Mouse (Mus musculus) forelimb bud, embryonic 11.5 days (tissue): Measurements from ENCODE around the gene Ucn.

Experiments
- DNase-seq: peaks from one replicate; pipeline ENCODE4 v3.0.0-alpha.2; 2012; ENCODE audit warnings: low read depth, low spot score

Ucn gene

DNA sequence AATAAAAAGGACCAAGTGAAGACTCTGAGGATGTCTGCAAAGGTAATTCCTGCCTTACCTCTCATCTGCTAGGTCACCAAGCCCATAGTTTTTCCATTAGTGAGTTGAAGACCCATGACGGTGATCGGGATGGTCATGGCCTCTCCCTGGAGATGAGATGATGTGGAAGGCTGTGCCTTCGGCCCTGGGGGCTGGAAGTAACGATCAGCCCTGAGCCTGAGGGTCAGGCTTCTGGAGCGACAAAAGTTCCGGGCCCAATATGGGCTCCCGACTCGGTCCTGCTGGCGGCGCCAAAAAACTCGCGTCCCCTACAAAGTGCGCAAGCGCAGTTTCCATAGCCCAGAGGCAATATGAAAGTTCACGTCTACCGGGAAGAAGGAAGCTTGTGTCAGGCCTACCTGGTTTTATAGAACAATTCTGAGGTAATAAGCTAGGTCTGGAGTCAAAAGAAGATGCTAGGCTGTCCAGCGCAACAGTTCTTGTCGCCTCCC is 30.6 kb downstream of the Ucn start, which contains the start of gene Slc30a3:
Gene Slc30a3, minus strand, starts transcription at position 238 of the 491 bp plus-strand sequence.
- no peak for DNase-seq

DNA sequence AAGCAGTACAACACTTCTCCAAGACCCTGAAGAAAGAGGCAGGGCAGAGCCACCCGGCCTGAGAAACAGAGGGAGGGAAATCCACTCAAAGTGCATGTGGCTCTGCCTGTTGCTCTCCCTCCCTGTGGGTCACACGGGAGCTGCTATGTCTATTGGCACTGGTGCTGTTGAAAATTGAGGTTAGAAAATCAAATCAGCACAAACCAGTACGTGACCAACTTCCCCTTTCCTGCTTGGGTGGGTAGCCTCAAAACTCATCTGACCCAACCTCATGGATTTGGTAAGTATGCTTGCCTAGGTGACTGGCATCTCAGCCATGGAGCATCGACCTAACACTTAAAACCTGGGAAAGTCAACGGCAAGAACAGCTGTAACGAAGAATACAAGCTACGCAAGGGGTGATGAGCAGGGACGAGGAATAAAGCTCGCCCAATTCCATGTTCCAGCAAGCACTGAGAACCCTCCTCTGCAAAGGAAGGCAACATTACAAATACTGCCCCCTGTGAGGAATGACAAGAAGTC is 32.8 kb downstream of the Ucn start, which contains the start of gene Dnajc5g:
Gene Dnajc5g, plus strand, starts transcription at position 472 of the 522 bp plus-strand sequence.
- no peak for DNase-seq

DNA sequence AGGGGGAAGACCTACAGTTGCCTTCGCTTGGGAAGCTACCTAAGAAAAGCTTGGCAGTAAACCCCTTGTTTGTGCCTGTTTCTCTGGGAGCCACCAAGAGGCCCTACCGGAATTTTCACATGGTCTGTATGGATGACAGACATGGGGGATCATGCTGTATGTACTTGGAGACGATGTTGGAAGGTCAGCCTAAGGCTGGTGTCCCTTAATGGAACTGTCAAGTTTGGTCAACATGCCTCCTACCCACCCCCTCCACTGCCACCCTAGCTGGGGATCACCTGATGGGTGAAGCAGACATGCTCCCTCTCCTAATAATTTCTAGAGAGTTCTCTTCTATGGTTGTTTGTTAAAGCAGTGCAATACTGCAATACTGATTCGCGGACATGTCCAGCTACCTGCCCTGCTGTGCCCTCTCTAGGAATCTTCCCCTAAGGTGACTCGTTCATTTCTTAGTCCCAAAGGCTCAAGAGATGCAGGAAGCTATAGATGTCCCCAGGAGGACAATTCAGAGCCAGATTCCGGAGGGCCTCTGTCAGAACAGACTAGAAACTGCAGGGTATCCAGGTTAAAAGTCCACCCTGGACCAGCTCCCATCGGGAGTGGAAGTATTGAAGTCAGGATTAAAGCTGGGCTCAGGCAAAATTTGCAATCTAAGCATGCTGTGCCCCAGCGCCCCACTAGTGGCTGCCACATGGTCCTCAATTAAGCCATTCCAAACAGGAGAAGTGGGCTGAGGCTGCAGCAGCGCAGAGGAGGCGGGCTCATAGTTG is 42.7 kb downstream of the Ucn start:
- DNase-seq = no peak

DNA sequence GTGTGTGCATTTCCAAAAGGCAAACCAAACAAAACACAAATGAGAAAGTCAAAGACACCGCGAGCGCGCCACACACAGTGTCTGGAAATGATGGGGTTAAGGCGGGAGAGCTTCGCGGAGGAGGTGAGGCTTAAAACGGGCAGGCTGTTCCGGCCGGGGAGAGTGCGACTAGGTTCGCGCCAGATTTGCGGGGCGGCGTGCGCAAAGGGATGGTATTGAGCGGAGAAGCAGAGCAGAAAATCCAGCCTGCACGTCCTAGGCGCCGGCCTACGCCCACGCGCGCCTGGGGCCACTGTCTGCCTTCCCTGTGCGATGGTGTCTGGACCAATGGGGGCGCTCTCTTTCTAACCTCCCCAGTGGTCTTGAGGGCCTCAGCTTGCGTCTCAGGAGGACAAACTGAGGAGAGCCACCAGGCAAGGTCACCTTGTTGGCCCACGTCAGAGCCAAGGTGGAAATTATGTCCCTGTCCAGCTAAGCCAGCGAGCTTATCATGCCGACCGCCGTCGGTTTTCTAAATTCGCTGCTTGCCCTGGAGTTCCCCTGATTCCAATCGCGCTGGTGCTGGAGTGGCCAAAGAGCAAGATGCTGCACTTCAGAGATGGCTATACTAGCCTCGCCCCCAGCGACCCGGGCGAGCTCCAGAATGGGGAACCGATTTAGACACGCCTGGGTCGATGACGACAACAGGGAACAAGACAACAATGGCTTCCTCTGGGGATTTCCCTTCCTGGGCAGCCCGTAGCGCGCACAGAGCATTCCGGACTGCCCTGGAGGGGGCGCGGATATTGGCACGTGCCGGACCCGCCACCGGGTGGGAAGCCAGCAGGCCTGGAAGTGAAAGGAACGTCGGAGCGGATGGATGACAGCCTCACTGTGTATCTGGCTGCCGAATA is 43.6 kb downstream of the Ucn start:
- DNase-seq = no peak

DNA sequence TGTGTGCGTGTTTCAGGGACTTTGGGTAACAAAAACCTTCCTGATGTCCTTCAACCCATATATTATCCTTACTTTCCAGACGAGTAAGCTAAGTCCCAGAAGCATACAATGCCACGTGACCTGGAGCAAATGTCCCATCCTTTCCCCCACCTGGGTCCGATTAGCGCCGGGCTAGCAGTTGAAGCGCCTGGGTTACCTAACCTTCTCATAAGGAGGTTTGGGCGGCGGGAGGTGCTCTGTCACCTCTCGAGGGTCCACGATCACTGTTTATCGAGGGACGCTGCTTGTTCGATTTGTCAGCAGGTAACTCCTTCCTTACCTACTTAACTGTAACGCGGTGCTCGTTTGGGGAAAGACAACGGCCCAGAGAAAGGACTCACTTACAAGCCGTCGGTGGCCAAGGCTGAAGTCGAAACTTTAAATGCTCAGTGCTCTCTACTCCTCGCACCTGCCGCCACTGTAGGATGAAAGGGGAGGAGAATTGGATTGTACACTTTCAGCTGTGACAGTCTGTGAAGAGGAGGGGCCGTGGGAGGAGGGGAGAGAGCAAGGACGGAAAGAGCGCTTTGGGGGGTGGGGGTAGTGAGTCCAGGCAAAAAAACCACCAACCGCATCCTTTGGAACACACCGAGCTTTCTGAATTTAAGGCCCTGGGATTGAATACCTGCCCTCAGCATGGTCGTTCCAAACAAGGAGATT is 44.4 kb downstream of the Ucn start:
- DNase-seq = no peak

DNA sequence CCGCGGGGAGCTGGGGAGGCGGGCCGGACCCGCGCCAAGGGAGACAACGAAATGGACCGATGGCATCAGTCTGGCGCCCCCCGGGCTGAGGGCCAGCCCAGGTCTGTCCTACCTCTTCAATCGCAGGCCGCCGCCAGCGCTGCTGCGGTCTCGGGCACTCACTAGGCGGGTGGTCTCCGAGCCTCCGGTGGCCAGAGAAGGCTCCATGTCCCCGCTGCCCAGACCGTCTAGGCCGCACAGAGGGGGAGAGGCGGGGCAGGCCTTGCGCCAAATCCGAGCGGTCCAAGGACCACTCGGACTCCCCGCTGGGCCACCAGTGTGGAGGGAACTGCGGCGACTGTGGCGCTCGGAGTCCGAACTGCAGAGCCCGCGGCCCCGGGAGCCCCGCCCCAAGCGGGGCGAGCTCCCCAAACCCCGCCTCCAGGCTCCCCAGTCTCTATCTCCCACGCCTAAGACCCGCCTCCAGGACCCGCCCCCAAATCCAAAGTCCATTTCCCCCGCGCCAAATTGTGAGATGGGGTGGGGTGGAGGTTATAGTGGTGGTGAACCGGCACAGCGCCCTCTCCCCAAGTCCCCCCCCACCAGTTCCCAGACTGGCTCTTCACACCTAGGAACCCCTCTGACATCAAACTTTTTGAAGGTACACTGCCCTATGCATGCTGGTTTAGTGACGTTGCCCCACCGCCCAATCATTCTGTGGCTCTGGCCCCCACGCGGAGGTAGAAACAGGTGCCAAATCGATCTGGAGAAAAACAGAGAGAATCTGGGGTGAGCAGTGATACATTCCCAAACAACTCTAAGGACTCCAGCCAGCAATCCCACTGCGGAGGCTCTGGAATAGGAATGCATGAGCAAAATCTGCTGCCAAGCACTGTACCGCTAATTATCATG is 45.2 kb downstream of the Ucn start:
- no peak for DNase-seq

DNA sequence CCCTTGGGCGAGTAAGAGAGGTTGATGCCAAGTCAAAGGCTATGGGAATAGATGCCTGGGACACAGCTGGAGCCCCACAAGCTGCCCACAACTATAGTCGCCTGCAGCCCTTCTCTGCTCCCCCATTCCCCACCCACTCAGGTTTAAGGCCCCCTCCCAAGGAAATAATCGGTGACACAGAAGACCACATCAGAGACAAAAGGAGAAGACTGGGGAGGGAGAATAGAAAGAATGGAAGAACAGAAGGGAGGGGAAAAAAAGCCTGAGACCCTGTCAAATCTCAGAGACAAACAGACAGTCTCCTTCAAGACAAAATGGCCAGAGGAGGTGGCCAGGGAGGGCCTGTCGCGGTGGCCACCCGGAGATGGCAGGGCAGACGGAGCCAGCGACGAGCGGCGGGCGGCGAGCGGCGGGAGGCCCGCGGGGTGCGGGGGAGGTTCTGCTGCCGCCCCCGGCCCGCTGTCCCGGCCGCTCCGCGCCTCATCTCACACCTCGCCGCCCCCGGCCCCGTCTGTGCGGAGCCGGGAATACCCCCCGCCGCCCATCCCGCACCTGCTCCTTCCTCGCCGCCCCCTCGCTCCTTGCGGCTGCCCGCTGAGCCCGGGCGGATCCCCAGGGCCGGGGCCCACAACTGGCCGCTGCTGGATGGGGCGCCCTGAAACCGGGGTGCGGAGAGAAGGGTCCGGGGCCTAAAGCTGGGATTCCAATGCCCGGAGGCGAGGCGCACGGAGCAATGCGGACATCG is 46.2 kb downstream of the Ucn start:
- no peak for DNase-seq
